Mouse (Mus musculus) c-Kit-positive CD71-negative TER-119-negative erythroid progenitor cells, embryonic 14.5 days (primary cell): ENCODE data around the gene Nrl.

Source experiments
- DNase-seq: peaks from one replicate; pipeline ENCODE4 v3.0.0-alpha.2; 2013; ENCODE audit warnings: low read depth

Nrl gene

GRCm38 (mm10) chr14:55524785-55525184 lies at the start of gene Nrl:
Gene Nrl (minus strand): TSS chr14:55524981.
- no peak for DNase-seq

DNA sequence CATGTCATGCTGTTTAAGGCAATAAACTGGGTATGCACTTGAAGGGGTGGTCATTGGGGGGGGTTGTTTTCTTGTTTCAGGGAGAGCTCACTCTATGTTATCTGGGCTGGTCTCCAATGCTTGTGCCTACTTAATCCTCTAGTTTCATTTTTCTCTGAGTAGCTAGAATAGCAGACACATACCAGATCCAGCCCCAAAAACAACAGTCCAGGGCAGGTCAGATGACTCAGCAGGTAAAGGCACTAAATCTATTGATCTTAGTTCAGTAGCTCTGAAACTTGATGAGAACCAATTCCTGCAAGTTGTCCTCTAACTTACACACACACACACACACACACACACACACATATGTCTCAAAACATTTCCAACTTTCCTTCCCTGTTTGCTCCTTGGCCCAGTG lies 47.0 kb upstream of the Nrl start:
- DNase-seq: no peak

- no peak for DNase-seq
Measured at GRCm38 (mm10) chr14:55570588-55570987, 45.8 kb upstream of the Nrl start.

- DNase-seq: no peak
Measured at GRCm38 (mm10) chr14:55567496-55567895, 42.7 kb upstream of the Nrl start.

GRCm38 (mm10) chr14:55565748-55566147 lies 41.0 kb upstream of the Nrl start:
- DNase-seq: no peak

GRCm38 (mm10) chr14:55563249-55563648 lies 38.5 kb upstream of the Nrl start:
- no peak for DNase-seq

- no peak for DNase-seq
Measured at GRCm38 (mm10) chr14:55561860-55562259, 37.1 kb upstream of the Nrl start.

GRCm38 (mm10) chr14:55560202-55561073 lies 35.7 kb upstream of the Nrl start, which contains the start of gene A730061H03Rik:
Gene A730061H03Rik (minus strand): TSS chr14:55560406.
- peak; percentile 99 for DNase-seq

GRCm38 (mm10) chr14:55559799-55560201 lies 35.0 kb upstream of the Nrl start, which contains the start of gene Dcaf11:
Gene Dcaf11 (plus strand): TSS chr14:55560006.
- peak; percentile 86 for DNase-seq

- DNase-seq: no peak
Measured at GRCm38 (mm10) chr14:55558740-55559448, 34.1 kb upstream of the Nrl start.

DNA sequence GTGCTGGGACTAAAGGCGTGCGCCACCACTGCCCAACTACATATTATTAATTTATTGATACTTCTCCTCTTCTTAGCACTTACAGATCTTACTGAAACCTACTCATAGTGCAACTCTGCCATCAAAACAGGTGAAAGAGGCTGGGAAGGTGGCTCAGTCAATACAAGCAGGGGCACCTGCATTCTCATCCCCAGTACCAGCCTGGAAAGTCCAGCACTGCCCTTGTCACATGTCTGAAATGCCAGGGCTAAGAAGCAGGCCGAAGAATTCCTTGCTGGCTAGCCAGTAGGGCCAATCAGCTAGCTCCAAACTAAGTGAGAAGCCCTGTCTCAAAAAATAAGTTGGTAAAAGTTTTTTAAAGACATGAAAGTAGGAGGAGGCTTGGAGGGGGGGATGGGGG lies 32.8 kb upstream of the Nrl start:
- DNase-seq: no peak

- DNase-seq: peak; percentile 81
Measured at GRCm38 (mm10) chr14:55557003-55557402, 32.2 kb upstream of the Nrl start.

- DNase-seq: no peak
Measured at GRCm38 (mm10) chr14:55555788-55556187, 31.0 kb upstream of the Nrl start.

- DNase-seq: no peak
Measured at GRCm38 (mm10) chr14:55554635-55555034, 29.9 kb upstream of the Nrl start.

- no peak for DNase-seq
Measured at GRCm38 (mm10) chr14:55551794-55552193, 27.0 kb upstream of the Nrl start.

- DNase-seq: no peak
Measured at GRCm38 (mm10) chr14:55551347-55551746, 26.6 kb upstream of the Nrl start.

- DNase-seq: no peak
Measured at GRCm38 (mm10) chr14:55550191-55550590, 25.4 kb upstream of the Nrl start.

DNA sequence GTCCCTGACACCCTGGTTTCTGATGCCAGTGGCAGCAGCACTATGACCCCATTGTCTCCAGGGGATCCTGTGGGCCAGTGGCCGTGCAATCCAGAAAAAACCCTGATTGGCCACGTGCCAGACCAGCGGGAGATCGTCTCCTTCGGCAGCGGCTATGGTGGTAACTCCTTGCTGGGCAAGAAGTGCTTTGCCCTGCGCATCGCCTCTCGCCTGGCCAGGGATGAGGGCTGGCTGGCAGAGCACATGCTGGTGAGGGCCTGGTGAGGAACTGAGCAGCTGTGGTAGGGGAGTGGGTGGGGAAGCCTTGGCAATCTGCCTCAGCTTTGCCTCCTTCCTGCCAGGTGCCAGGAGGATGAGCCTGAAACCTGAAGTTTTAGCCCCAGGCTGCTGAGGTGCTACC lies 19.6 kb upstream of the Nrl start:
- DNase-seq: no peak

DNA sequence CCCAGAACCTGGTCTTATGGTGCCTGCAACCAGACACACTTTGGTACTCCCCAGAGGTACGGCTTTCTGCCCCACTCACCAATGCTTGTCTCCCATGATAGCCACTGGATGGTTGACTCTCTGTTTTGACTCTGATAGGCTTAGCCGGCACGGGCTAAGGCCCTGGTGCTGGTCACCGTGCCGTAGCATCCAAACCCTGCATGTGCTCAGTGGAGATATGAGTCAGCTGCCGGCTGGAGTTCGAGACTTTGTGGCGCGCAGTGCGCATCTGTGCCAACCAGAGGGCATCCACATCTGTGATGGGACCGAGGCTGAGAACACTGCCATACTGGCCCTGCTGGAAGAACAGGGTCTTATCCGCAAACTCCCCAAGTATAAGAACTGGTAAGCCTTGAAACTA lies 17.5 kb upstream of the Nrl start:
- DNase-seq: no peak

DNA sequence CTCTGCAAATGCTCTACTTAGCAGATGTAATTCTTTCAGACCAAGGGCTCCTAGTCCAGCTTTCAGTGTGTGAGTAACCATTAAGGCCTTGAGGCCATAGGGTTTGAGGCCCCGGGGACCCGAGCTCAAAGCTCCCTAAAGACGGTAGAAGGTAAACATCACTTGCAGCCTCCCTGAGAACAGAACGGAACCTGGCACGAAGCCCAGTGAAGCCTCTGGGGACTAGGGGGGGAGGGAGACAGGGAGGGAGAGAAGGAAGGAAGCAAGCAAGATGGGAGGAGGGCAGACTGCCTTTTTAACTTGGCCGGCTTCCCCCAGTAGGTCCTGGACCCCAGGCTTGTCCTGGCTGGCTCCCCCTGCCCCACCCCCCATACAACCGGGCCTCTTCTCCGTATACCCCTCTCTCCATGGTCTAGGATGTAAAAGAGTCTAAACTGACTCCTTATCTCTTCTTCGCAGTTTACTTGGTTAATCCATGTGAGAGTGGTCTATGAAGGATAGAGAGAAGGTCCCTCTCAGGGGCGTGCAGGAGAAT lies 16.1 kb upstream of the Nrl start:
- DNase-seq: no peak

DNA sequence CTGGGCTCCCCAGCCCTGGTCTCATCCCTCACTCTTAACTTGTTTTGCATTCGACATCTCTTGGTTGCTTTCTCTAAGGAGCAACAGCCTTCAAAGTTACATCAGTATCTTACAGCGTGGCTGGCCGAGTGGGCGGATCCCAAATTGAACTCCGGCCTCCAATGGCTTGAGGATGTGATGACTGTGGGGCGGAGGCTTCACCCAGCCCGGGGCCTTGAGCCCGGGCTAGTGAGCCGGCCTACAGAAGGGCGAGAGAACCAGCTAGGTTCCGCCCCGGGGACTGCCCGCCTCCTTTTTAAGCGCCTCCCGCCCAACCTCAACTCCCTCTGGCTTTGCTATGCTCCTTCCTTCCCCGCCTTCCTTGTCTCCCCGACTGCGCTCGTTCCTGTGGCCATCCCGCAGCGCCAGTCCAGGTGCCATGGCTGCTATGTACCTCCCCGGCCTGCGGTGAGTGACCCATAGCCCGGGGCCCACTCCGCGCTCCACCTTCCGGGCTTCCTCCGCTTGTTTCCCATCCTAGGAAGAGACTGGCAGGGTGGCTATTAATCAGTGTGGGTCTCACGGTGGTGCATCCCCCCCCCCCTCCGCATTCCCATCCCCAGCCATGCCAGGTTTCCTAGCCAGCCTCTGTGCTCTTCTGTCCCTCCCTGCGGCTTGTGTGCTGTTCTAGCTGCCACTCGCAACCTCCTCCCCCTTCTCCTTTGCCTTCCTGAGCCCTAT lies 15.4 kb upstream of the Nrl start, which contains the start of gene Pck2:
TSS of gene Pck2 (plus strand) at position 200 of the 720 bp plus-strand sequence.
- peak; percentile 85 for DNase-seq

DNA sequence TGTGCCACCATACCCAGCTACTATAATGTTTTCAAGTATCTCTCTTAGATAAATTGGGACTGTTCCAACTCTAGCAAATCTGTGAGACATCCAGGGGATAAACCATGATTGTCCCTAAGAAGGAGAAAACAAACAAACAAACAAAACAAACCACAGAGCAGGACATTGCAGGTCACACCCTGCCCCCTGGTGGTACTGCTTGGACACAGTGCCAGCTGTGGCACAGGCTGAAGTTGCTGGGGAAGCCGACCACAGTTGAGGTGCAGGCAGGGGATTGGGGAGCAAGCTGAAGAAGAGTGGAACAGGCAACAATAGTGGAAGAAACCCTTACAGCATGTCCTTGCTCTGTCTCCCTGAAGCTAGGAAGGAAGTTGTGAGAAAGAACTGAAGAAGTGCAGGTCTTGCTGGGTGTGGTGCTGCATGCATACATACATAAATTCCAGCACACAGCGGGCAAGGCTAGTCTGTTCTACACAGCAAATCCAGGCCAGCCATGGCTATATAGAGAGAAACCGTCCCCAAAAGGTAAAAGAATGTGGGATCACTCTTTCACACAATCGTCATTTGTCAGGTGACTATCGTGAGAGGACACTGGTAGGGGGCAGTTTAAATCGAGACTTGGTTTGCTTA lies 11.4 kb upstream of the Nrl start:
- DNase-seq: no peak
